Mouse (Mus musculus) spleen, adult 2 months (tissue): Measurements from ENCODE around the gene Magi1.

Source experiments
- CTCF ChIP-seq: fragments of 200-500 bp; IDR thresholded peaks from 2 replicates; pipeline ENCODE4 v1.5.1; 2011; ENCODE audit warnings: mild to moderate bottlenecking, inconsistent platforms; ENCODE audit not compliant: insufficient read depth, insufficient read length, insufficient replicate concordance; ENCODE audit errors: extremely low read depth
- POLR2A ChIP-seq: fragments of 200-500 bp; IDR thresholded peaks from 2 replicates; pipeline ENCODE4 v1.6.1; 2011; ENCODE audit warnings: low read depth, low read length, inconsistent platforms

GRCm38 (mm10) chr6:93923351-93923750 lies 360.4 kb downstream of the Magi1 start:
- no peak for TF ChIP-seq POLR2A
- TF ChIP-seq CTCF, result no peak
